Mouse (Mus musculus) heart, postnatal 36 days (tissue): ENCODE results near the gene Dlec1. TPM values are rescaled to one million over a fixed set of nuclear protein-coding genes. Genes with fewer than 3 reads are reported as not detected.

Experiments
- DNase-seq, 2 experiments: peaks; one replicate each; pipeline ENCODE4 v3.0.0; 2021 to 2022
- intact Hi-C: fragments of 180-260 bp; cut with DNase I; formaldehyde crosslinking; loops from one replicate; pipeline ENCODE4 v1.15.1; 2025
- total RNA-seq, 2 experiments: library from RNA; stranded (reverse); gene quantifications; 2 replicates each; pipeline ENCODE4 v1.2.3; 2021

Dlec1 gene
- under 1 TPM; 0.14 to 0.31 TPM for total RNA-seq

GRCm38 (mm10) chr9:119101992-119102782 is at the start of gene Dlec1:
Gene Dlec1, plus strand, starts transcription at chr9:119102478.
- intact Hi-C loops: no loop called here
- DNase-seq: peak; percentile 65 to 73

- intact Hi-C loops: no loop called here
- no peak for DNase-seq
Measured at GRCm38 (mm10) chr9:119053964-119054576, 48.2 kb upstream of the Dlec1 start.

- DNase-seq: no peak
- intact Hi-C loops: no loop called here
Measured at GRCm38 (mm10) chr9:119055336-119055735, 46.9 kb upstream of the Dlec1 start.

GRCm38 (mm10) chr9:119058245-119058644 is 44.0 kb upstream of the Dlec1 start:
- DNase-seq: no peak
- intact Hi-C loops: no loop called here

- intact Hi-C loops: loop anchor here (10.0 kb wide), 1 partner anchor 476 kb away; no protein-coding TSS in a partner anchor
- no peak for DNase-seq
Measured at GRCm38 (mm10) chr9:119060701-119061100, 41.6 kb upstream of the Dlec1 start.

- intact Hi-C loops: loop anchor here (10.0 kb wide), 1 partner anchor 478 kb away; no protein-coding TSS in a partner anchor
Measured at GRCm38 (mm10) chr9:119063036-119063644, 39.1 kb upstream of the Dlec1 start.

GRCm38 (mm10) chr9:119064296-119064695 is 38.0 kb upstream of the Dlec1 start:
- DNase-seq: no peak
- intact Hi-C loops: loop anchor here (10.0 kb wide), 1 partner anchor 479 kb away; no protein-coding TSS in a partner anchor

More at GRCm38 (mm10) chr9:119063036-119063644, 39.1 kb upstream of the Dlec1 start:
- DNase-seq: no peak

GRCm38 (mm10) chr9:119067601-119068000 is 34.7 kb upstream of the Dlec1 start:
- peak; percentile 81 to 87 for DNase-seq
- intact Hi-C loops: loop anchor here (1.0 to 10.0 kb wide), 3 partner anchors 37 to 483 kb away; no protein-coding TSS in a partner anchor

GRCm38 (mm10) chr9:119068266-119068665 is 34.0 kb upstream of the Dlec1 start:
- intact Hi-C loops: loop anchor here (10.0 kb wide), 1 partner anchor 483 kb away; no protein-coding TSS in a partner anchor
- no peak for DNase-seq

- no peak for DNase-seq
- intact Hi-C loops: no loop called here
Measured at GRCm38 (mm10) chr9:119070173-119070825, 32.0 kb upstream of the Dlec1 start.

GRCm38 (mm10) chr9:119071786-119072185 is 30.5 kb upstream of the Dlec1 start:
- DNase-seq: peak in 1 of 2 experiments; percentile 7
- intact Hi-C loops: no loop called here

- intact Hi-C loops: no loop called here
- peak in 1 of 2 experiments; percentile 16 for DNase-seq
Measured at GRCm38 (mm10) chr9:119073184-119073895, 28.9 kb upstream of the Dlec1 start.

- no peak for DNase-seq
- intact Hi-C loops: no loop called here
Measured at GRCm38 (mm10) chr9:119075685-119076084, 26.6 kb upstream of the Dlec1 start.

GRCm38 (mm10) chr9:119080040-119080675 is 22.1 kb upstream of the Dlec1 start:
- no peak for DNase-seq
- intact Hi-C loops: no loop called here

- no peak for DNase-seq
- intact Hi-C loops: no loop called here
Measured at GRCm38 (mm10) chr9:119082039-119082438, 20.2 kb upstream of the Dlec1 start.

GRCm38 (mm10) chr9:119082656-119083430 is 19.4 kb upstream of the Dlec1 start:
- intact Hi-C loops: no loop called here
- DNase-seq: no peak

- intact Hi-C loops: no loop called here
- DNase-seq: no peak
Measured at GRCm38 (mm10) chr9:119083966-119084365, 18.3 kb upstream of the Dlec1 start.

- DNase-seq: no peak
- intact Hi-C loops: no loop called here
Measured at GRCm38 (mm10) chr9:119086451-119086850, 15.8 kb upstream of the Dlec1 start.

GRCm38 (mm10) chr9:119087309-119087708 is 15.0 kb upstream of the Dlec1 start:
- intact Hi-C loops: no loop called here
- no peak for DNase-seq
